Mouse (Mus musculus): ENCODE results near the gene Rbms3. TPM values are rescaled to one million over a fixed set of nuclear protein-coding genes. Genes with fewer than 3 reads are reported as not detected.

The Rbms3 gene
- total RNA-seq, 2 experiments from 2014 or later: 17.6 to 19.2 TPM

GRCm38 (mm10) chr9:117259614-117260013 lies 370.1 kb downstream of the Rbms3 start:
- no peak for DNase-seq (ENCODE audit: low spot score in 2 of 2)

DNA sequence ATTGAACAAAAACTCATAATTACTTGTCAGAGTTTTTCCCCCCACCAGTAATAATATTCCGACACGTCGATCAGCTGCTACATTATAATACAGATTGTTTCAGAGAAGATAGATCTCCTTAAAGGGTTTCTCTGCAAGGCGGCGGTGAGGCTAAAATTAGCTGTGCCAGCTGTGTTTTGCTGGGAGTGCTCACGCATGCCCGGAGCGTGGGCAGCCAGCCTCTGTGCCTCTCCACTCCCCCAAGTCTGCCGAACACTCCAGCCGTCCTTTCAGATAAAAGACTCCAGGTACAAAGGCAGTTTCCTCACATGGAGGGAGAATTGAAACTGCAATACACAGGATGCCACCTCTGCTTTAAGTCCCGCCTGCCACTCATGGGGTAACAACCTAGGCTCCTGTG lies 376.4 kb downstream of the Rbms3 start:
- DNase-seq (ENCODE audit: low spot score in 2 of 2): peak in 1 of 2 experiments; percentile 8

GRCm38 (mm10) chr9:117252411-117252861 lies 377.3 kb downstream of the Rbms3 start:
- DNase-seq (ENCODE audit: low spot score in 2 of 2): peak in 1 of 2 experiments; percentile 13

DNA sequence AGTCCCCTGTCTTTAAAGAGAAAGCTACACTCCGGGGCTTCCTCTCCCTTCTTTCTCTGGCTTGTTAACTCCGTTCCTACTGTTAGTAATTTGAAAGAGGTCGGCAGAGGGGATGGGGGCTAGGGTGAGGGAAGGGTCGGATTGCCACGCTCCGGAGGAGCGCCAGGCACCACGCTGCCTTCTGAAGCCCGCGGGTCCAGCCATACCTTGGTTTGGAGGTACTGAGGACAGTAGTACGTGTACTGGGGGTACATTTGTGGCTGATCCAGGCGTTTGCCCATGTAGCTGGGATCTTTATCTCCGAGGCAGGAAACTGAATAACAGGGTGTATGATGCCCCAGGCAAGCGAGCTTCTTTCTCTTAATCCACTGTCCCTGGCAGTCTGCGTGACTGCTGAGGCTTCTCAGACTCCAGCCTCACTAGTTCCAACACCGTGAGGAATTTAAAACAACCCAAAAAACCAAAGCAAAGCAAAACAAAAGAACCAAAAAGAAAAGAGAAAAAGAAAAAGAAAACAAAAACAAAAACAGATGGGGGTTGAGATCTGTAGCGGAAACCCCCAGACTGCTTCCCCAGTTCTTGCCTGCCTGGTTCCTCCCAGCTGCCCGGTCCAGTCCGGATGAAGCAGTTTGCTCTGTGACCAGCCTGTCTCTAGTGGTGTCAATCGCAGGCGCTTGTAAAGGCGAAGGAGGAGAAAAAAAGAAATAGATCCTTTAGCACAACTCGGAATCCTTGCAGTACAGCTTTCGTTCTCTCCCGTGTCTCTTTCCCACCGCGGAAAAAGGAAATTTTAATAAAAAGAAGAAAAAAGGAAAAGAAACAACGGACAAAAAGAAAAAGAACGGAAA lies 378.0 kb downstream of the Rbms3 start:
- peak in 1 of 2 experiments; percentile 11 for DNase-seq (ENCODE audit: low spot score in 2 of 2)

GRCm38 (mm10) chr9:117250831-117251165 lies 378.9 kb downstream of the Rbms3 start:
- no peak for DNase-seq (ENCODE audit: low spot score in 2 of 2)

GRCm38 (mm10) chr9:117250036-117250830 lies 379.5 kb downstream of the Rbms3 start:
- DNase-seq (ENCODE audit: low spot score in 2 of 2): no peak

- no peak for DNase-seq (ENCODE audit: low spot score in 2 of 2)
Observed at GRCm38 (mm10) chr9:117247311-117247980, 382.3 kb downstream of the Rbms3 start.

GRCm38 (mm10) chr9:117246173-117246572 lies 383.5 kb downstream of the Rbms3 start:
- no peak for DNase-seq (ENCODE audit: low spot score in 2 of 2)

GRCm38 (mm10) chr9:117243365-117243764 lies 386.3 kb downstream of the Rbms3 start:
- DNase-seq (ENCODE audit: low spot score in 2 of 2): no peak

DNA sequence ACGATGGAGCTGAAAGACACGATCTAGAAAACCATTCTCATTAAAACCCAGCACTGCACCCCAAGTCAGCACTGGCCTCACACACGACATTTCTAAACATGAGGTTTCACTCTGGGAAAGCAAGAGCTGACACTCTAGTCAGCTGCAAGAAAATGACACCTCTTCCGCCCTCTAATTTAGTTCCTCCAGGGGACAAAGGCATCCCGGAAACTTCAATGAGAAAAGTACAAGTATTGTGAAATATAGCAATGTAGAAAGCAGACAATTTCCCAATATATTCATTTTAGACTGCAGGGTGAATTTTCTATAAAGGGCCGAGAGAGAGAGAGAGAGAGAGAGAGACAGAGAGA lies 395.0 kb downstream of the Rbms3 start:
- no peak for DNase-seq (ENCODE audit: low spot score in 2 of 2)

- no peak for DNase-seq (ENCODE audit: low spot score in 2 of 2)
Observed at GRCm38 (mm10) chr9:117234065-117234725, 395.5 kb downstream of the Rbms3 start.

GRCm38 (mm10) chr9:117222741-117223140 lies 407.0 kb downstream of the Rbms3 start:
- no peak for DNase-seq (ENCODE audit: low spot score in 2 of 2)

DNA sequence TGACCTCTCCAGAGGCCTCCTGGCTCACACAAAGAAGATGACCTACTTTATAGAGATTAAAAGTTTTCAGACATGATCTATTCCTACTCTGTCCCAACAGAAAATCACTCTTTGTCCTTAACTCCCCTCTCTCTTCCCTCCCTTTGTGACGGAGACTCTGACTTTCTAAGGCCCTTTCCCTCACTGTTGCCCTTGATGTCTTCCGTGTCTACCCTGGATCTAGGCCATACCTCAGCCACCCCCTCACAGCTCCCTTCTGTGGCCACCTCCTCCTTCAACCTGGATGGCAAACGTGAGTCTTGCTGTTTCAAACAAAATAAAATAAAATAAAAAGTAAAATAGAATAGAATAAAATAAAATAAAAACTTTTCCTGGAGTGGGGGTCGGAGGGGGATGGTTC lies 408.2 kb downstream of the Rbms3 start:
- DNase-seq (ENCODE audit: low spot score in 2 of 2): no peak

DNA sequence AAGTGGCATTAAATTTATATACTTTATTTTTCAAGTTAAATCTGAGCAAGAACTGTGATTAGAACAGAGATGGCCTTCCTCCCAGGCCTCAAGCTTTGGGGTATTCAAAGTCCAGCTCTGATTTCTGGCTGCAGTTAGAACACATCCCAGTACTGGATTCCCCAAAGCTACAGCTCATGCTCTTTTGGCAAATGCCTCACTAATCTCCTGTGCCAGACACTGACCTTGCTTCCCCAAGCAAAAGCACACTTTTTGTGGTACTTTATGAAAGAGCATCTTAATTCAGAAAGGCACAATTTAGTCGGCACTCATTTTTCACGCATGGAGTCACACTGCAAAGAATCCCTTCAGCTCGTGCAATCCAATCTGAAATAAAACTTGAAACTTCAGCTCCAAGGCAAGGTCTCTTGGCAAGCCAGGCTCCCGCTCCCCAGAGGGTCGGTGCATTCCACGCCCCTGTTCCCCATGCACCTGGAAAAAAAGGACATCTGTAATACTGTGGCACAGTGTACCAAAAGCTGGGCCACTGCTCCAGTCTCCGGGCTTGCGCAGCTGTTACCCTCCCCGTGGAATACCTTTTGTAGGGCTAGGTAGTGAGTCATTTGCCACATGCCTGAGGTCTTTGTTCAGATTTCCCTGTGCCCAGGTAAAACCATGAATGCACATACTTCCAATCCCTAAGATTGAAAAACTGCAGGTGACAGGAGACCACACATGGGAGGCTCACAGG lies 413.5 kb downstream of the Rbms3 start:
- no peak for DNase-seq (ENCODE audit: low spot score in 2 of 2)

DNA sequence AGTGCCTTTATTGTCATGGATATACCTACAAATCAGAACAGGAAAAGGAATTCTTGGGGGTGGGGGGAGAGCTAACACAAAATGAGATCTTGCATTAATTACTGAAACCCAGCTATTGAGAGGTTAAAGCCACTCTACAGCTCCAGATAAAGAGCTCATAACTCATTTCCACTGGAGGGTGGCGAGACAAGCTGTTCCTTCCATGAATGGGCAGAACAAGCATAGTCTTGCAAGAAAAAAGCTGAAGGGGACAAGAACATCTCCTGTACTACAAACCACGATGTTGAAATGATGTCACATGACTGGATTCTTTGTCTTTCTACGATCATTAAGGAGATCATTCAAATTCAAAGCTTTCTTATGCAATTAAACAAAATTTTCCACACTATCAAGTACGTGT lies 417.7 kb downstream of the Rbms3 start:
- DNase-seq (ENCODE audit: low spot score in 2 of 2): no peak

DNA sequence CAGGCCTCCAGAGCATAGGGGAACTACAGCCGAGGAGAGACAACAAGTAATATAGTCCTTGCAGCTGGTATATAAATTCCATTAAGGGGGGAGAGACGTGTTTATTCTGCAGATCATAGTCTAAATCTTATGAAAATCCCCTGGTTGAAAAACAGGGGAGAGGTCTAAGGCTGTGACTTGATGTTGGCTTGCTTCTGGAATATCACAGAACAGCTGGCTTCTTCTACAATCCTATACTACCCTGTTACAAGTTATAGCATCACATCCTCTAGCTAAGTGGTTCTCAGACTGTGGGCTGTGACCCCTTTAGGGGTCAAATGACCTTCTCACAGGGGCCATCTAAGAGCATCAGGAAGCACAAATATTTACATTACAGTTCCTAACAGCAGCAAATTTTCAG lies 419.4 kb downstream of the Rbms3 start:
- DNase-seq (ENCODE audit: low spot score in 2 of 2): no peak

DNA sequence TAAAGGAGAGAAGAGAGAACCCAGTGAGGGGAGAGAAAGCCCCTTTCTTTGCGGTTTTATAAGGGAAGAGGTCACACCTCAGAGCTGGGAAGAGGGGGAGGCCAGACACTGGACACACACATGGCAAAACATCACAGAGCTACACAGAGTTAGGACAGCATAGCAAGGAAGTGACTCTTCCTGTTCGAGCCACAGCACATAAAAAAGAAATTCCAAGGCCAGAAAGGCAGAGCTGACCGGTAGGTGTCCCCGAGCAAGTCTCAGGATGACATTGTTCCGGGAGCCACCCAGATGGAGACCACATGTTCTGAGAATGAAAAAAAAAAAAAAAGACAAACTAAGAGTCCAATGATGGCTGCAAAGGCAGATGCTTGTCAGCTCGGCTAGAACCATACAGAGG lies 424.3 kb downstream of the Rbms3 start:
- no peak for DNase-seq (ENCODE audit: low spot score in 2 of 2)

DNA sequence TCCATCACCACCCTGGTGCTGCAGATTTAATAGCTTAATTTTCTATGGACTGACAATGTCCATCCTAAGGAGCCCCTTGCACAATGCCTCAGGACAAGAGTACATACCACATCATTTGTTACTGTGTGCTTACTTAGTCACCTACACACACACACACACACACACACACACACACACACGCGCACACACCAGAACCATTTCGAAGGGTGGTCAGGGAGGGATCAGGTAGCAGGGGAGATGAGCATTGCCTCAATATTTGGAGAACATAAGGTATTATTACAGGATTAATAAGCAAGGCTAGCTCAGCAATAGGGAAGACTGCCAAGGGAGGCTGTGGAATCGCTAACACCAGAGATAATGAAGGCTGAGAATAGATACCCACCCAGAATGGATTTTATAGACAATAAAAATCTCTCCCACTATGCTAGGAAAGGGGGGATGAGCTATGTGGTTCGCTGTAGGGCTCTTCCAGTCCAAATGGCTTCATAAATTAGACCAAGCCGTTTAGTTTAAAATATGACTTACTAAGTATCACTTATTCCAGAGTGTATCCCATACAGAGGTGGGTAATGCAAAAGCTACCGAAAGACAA lies 429.6 kb downstream of the Rbms3 start:
- no peak for DNase-seq (ENCODE audit: low spot score in 2 of 2)

DNA sequence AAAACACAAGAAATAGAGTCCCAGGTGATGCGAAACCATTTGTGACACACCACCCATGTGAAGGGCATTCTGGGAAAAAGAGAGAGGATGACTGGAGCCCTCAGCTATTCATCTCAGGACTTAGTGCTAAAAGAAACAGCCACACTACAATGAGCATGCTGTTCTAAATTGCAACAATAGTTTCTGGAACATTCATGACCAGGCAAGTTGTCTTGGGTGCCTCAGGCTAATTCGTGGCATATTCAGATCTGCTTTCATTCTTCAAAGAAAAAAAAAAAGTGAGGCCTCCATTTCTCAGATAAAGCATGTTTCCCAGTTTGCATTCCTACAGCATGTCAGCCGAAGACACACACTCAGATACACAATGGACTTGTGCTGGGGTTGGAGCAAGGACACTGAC lies 432.2 kb downstream of the Rbms3 start:
- DNase-seq (ENCODE audit: low spot score in 2 of 2): no peak

Data from layer of hippocampus, postnatal 14 days (tissue).